ENCODE assay signal across 20 mouse cellular contexts in genomic region chr9:36989991-36990390, GRCm38 (mm10).
"Had no signal": no experiment of that assay in that cellular context is flagged by ENCODE, and none has a peak within 500 bp of the region (broad histone marks: within the 10 kb centered on the region; RNA-seq: fewer than 3 reads in every experiment).

No protein-coding gene starts in this region.

- H3K9ac ChIP-seq: heart, embryonic 12.5 days; hindbrain, embryonic 12.5 days; hindbrain, embryonic 14.5 days; intestine, embryonic 15.5 days; limb, embryonic 12.5 days; liver, embryonic 13.5 days had no signal

- H3K4me3 ChIP-seq: heart, embryonic 10.5 days; heart, embryonic 12.5 days; hindbrain, embryonic 10.5 days; hindbrain, embryonic 12.5 days; intestine, embryonic 15.5 days; layer of hippocampus, adult 2 months; limb, embryonic 10.5 days; limb, embryonic 12.5 days; liver, embryonic 13.5 days had no signal

- H3K27ac ChIP-seq: heart, embryonic 10.5 days; intestine, embryonic 15.5 days; layer of hippocampus, adult 2 months; limb, embryonic 10.5 days; limb, embryonic 12.5 days; liver, embryonic 13.5 days had no signal

- H3K36me3 ChIP-seq: heart, embryonic 10.5 days; heart, embryonic 12.5 days; hindbrain, embryonic 12.5 days; intestine, embryonic 15.5 days; limb, embryonic 10.5 days; limb, embryonic 12.5 days; liver, embryonic 13.5 days had no signal

- DNase-seq: gastrocnemius, postnatal 25 days; heart, postnatal 10 days; heart, postnatal 4 days; kidney, adult 18-20 months; kidney, adult 8-10 months; kidney, postnatal 4 days; liver; liver, embryonic 13.5 days had no signal

- H3K4me1 ChIP-seq: limb, embryonic 10.5 days; liver, embryonic 13.5 days had no signal

- H3K4me2 ChIP-seq: heart, embryonic 12.5 days; hindbrain, embryonic 12.5 days; hindbrain, embryonic 14.5 days; intestine, embryonic 15.5 days; limb, embryonic 12.5 days; liver, embryonic 11.5 days; liver, embryonic 13.5 days had no signal

- ATAC-seq: inflammation-experienced regulatory T-cells, adult 6 months; intestine, embryonic 15.5 days; intestine, postnatal 0 days had no signal

- H3K27me3 ChIP-seq: heart, embryonic 12.5 days; hindbrain, embryonic 12.5 days; intestine, embryonic 15.5 days; liver, embryonic 13.5 days had no signal

- H3K9me3 ChIP-seq: heart, embryonic 10.5 days; heart, embryonic 12.5 days; hindbrain, embryonic 10.5 days; hindbrain, embryonic 12.5 days; intestine, embryonic 15.5 days; limb, embryonic 10.5 days; limb, embryonic 12.5 days; liver, embryonic 13.5 days had no signal
